Mouse (Mus musculus) brown adipose tissue, adult 24 weeks (tissue): ENCODE data around the gene Larp7. TPM values are rescaled to one million over a fixed set of nuclear protein-coding genes. Genes with fewer than 3 reads are reported as not detected.

ENCODE experiments used
- polyA plus RNA-seq: library from polyadenylated mRNA; stranded (reverse); fragments of >200 nt; gene quantifications from 2 replicates; pipeline ENCODE4 v1.2.4, GENCODE M21; 2012; ENCODE audit not compliant: missing spikeins, insufficient read depth, insufficient read length

Larp7 gene
- polyA plus RNA-seq, 1 experiment = 17.3 TPM

Other genes starting within 250 kb of the Larp7 start
- 21.6 and 32.5 TPM in 2 replicates for gene Ank2, start 54.0 kb downstream of the Larp7 start, polyA plus RNA-seq
- gene Zgrf1, start 140 bp upstream of the Larp7 start, polyA plus RNA-seq = 0.17 and 0.48 TPM in 2 replicates
- gene Neurog2, start 79.8 kb upstream of the Larp7 start, polyA plus RNA-seq = not detected in 2 replicates
- 0.54 and 0.63 TPM in 2 replicates for gene Alpk1, start 227.2 kb upstream of the Larp7 start, polyA plus RNA-seq
- 1.8 and 2.0 TPM in 2 replicates for gene Tifa, start 236.5 kb upstream of the Larp7 start, polyA plus RNA-seq